Mouse (Mus musculus) embryo, embryonic 9.5 days (tissue): Measurements from ENCODE around the gene Daglb.
"Not testable (repeated sequence)": the region's sequence is repeated elsewhere in the genome, so short reads cannot be mapped to it uniquely, and the experiment has no call there.

Source experiments
- DNase-seq: peaks from one replicate; pipeline ENCODE4 v3.0.0-alpha.2; 2017; ENCODE audit errors: extremely low spot score

Daglb gene

DNA sequence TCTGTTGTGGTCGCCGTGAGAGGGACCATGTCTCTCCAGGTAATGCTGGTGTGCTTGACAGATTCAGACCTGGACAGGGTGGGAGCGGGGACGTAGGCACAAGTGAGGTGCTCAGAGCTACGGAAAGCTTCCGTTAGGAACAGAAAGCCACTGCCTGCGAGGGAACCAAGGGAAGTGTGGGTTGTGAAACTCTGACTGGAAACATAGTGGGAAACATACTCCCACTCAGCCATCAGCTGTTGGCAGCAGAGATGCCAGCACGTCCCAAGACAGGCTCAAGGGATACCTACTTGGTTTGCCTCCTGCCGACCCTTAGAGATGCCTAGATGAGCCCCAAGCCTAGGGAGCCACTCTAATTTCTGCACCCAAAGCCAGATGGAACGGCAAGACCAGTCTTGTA, 22.8 kb downstream of the Daglb start:
- no peak for DNase-seq

DNA sequence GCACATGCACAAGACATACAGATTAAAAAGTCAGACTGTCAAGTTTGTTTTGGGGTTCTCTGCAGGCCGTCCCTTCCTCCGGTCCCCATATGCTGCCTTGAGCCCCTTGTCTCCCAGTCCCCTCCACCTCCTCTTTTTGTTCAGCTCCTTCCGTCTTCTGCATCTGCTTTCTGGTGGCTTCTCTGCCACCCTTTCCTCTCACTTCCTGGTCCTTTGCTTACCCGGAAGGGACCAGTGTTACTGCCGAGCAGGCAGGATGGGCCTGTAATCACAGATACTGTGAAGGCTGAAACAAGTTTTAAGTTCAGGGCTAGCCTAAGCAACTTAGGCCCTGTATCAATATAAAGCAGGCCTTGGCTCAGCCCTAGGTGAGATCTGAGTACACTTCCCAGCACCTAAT, 23.6 kb downstream of the Daglb start:
- DNase-seq = no peak

DNA sequence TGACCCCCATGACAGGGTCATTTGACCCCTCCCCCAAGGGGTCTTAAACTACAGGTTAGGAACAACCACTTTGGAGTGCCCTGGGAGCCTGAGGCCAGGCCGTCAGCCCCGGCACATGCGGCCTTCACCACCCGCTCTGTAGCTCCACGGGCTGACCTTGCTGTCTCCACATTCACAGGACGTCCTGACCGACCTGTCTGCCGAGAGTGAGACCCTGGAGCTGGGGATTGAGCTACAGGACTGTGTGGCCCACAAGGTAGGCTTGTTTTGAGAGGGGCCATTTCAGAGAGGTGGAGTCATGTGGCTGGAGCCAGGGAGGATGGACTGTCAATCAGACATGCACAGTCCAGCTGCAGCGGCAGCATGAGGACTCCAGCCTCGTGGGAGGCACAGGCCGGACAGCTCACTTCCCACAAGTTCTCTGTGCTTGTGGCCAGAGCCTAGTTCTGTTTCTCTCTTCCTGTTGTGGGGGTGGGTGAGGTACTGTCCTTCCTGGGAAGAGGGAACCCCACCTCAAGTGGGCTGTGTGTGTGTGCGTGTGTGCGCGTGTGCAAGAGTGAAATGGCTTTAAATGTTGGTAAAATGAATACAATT, 25.5 kb downstream of the Daglb start:
- no peak for DNase-seq

DNA sequence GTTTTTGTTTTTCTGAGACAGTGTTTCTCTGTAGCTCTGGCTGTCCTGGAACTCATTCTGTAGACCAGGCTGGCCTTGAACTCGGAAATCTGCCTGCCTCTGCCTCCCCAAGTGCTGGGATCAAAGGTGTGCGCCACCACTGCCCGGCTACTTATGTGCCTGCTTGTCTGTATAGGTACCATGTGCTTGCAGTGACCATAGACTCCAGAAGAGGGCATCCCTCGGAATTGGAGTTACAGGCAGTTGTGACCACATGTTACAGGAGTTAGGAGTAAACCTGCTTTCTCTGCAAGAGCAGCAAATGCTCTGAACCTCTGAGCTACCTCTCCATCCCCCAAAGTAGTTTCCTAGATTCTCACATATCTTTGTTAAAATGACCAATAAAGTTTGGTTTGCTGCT, 27.4 kb downstream of the Daglb start:
- DNase-seq = no peak

DNA sequence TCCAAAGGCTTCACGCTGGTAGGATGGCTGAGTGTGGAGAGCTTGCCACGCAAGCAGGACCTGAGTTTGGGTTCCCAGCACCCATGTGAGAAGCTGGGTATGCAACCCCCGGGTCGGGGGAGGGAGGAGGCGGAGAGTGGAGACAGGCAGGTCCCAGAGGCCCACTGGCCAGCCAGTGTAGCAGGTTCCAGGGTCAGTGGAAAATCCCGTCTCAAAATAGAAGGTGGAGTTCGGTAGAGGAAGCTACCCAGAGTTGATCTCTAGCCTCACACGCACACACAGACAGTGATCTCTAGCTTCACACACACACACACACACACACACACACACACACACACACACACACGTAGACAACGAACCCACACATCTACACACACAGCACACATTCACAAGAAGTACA, 28.8 kb downstream of the Daglb start:
- DNase-seq = no peak

DNA sequence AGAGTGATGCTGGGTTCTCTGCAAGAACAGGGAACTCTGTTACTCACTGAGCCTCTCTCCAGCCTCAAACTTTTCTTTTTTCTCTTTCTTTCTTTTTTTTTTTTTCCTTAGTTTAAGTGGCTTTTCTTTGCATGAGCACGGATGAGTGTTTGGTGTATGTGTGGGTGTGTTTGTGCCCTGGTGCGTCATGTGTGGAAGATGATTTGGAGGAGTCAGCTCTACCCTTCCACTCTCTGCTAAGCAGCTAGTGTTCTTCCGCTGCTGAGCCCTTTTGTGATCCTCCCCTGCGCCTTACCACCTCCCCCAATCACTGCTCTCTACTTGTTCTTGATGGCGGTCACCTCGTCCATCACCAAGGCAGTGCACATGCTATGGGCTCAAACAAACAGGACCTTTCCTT, 31.3 kb downstream of the Daglb start:
- no peak for DNase-seq

DNA sequence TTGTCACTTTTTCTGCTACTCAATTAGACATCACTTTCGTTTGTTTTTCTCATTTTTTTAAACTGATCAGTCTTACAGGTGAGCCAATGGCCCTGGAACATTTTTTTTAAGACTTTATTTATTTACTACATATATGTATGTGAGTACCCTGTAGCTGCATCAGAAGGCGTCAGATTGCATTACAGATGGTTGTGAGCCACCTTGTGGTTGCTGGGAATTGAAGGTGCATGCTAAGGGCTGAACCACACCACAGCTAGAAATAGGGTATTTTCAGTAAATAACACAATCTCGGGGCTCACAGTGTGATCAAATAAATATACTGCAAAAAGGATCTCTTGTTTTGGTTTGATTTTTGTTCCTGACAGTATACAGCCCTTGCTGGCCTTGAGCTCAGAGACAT, 33.1 kb downstream of the Daglb start:
- no peak for DNase-seq

DNA sequence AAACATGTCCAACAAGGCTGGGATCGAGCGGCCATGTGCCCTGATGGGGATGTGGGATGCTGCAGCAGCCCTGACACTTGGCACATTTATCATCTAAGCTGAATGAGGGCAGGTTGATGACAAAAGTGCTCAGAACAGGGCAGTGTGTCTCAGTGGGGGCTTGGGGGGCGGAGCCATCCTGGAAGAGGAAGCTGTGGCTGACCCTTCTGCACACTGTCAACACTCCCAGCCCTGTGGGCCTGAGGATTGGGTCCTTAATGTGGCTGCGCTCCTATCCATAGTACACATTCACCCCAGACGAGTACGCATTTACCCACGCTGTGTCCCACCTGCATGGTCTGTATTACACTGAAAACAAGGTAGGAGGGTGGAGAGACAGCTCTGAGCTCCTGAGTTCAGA, 34.8 kb downstream of the Daglb start:
- no peak for DNase-seq

DNA sequence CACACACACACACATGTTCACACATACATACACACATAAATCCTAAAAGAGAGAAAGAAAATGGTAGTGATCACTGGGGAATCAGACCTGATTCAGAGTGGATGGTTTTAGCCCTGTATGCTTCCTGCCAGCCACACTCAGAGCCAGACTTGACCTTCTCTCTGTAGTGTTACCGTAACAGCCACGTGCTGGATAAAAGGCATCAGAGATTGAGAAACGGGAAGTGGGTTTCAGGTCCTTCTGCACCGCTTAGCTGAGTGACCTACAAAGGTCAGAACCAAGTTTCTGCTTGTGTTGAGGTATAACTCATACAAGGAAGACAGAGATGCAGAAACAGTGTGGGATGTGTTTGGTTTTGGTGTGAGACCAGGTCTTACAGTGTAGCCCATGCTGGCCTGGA, 35.3 kb downstream of the Daglb start:
- no peak for DNase-seq

DNA sequence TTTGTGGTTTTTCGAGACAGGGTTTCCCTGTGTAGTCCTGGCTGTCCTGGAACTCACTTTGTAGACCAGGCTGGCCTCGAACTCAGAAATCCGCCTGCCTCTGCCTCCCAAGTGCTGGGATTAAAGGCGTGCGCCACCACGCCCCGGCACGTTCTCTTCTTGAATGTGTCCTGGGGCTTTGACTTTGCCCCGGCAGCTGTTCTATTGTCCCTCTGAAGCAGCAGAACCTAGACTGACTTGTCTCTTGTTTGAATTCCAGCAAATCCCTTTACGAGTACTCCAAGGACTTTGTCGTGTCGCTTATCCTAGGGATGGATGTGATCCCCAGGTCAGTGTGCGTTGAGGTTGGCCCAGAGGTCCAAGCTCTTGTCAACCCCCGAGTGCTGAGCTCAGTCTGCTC, 36.3 kb downstream of the Daglb start:
- not testable (repeated sequence) for DNase-seq

DNA sequence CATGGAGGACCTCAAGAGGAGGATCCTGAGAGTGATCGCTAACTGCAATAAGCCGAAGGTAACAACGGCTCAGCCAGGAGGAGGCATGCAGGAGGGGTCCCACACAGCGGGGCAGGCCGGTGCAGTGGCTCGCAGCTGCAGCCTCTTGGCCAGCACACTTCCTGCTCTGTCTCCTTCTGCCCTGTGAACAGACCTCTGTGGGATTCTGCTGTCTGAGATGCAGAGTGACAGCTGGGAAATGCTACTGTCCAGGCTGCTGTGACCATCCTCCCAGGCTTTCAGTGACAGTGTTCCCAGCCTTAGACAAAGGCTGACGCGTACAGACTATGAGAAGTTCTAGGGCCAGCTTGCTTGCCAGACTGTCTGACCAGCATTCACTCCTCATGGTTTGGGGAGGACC, 36.8 kb downstream of the Daglb start:
- no peak for DNase-seq

DNA sequence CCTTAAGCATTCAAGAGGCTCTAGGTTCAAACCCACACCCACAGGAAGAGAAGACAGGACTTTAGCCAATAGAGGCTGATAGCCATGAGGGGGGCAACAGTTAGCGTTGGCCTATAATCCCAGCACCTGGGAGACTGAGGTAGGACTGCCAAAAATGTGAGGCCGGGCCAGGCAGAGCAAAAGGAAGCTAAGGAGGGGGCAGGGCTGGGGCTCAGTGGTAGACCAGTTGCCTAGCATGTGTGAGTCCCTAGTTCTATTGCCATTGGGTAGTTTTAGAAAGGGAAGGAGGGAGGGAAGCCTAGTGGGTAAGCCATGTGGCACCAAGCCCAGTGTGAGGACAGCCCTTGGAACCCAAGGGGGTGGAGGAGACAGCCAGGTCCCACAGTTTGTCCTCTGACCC, 37.3 kb downstream of the Daglb start:
- DNase-seq = no peak

DNA sequence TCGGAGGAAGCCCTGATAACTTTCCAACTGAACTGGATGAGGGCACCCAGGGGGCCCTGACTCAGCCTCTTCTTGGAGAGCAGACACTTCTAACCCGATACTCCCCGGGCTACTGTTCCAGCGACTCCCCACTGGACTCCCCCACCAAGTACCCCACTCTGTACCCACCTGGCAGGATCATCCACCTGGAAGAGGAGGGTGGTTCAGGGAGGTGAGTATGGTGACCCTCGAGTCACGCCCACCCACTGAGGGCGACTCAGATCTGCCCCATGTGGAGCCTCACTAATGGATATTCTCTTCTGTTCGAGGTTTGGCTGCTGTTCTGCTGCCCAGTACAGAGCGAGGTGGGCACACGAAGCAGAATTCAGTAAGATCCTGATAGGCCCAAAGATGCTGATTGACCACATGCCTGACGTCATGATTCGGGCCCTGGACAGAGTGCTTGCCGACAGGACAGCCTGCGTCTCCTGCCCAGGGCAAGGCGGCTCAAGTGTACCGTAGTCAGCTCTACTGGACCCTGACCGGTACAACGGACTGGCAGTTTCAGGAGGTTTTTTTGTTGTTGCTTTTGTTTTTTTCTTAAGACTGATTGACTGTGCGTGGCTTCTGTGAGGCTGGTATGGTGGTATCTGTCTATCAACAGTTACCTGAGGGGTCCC, 38.6 kb downstream of the Daglb start:
- no peak for DNase-seq

DNA sequence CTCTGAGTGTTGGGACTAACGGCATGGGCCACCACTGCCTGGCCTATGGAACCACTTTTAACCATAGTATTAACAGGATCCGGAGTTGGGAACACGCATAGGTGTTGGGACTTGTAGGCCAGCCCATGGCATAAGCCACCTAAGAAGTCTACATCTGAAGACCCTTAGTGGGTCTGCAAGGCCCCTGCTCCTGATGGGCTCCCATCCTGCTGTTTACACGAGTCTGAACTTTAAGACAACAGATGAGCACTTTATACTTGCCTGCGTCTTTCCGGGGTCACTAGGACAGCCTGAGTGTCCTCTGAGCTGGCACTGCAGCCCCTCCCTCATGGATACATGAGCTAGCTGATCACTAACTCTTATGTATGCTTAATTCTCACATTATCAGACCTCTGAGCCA, 39.4 kb downstream of the Daglb start:
- no peak for DNase-seq

DNA sequence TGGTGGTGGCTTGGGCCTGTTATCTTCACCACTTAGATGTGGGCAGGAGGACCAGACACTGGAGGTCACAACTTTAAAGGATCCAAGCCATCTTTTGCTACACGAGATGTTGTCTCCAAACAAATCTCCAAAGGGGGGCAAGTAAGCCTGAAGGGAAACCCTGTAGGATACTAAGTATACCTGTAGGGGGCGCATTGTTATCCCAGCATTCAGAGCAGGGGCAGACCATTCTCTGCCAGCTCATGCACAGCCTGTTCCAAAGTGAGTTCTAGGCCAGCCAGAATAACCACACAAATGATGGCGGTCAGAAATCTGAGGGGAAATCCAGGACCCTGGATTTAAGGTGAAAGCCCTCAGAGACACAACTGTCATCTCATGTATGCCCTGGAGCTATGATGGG, 40.1 kb downstream of the Daglb start:
- DNase-seq = peak; percentile 29

DNA sequence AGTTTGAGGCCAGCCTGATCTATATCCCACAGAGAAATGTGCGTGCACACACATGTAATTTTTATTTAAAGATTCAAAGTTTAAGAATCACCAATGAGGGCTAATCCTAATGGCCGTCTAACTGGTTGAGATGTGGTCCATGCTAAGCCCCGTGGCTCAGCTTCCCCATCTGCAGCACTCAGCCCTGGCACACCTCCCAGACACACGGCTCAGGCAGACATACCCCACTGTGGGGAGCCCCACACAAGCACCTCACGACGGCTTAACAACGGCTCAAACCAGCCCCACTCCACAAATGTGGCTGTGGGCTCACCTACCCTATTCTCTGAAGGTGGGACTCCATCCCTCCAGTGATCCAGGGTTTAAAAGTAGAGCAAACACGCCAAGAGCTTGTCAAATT, 40.7 kb downstream of the Daglb start:
- DNase-seq = no peak

DNA sequence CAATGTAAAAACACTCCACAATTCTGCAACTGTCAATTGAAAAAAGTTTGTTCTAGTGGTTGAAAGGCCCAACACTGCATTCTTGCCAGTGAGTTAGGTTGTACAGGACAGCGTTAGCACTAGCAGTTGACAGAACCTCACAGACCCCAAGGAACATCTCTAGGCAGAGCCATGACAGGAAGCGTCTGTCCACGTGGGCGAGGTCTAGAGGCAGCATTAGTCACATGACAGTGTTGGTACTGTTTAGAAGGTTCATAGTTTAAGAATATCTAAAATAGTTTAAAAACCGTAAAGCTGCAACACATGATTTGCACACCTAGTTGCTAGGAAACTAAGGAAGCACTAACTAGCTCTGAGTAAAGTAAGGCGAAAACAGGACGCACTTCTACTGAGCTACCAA, 41.2 kb downstream of the Daglb start:
- DNase-seq = no peak

DNA sequence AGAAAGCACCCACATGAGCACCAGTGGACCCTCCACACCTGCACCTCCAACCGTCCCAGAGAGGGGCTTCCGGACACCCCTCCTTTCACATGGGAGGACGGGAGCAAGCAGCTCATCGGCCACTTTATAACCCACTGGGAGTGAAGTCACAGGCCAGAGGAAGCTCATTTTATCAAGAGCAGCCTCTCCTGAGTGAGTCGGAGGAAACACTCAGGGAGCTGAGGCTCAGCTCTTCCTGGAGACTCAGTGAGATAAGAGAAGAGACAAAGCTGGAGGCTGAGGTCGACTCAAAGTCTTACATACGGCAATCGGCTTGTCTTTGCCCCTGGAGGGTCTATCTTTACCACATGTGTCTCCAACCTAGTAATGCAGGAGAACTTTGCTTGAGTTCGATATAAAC, 44.9 kb downstream of the Daglb start:
- no peak for DNase-seq

DNA sequence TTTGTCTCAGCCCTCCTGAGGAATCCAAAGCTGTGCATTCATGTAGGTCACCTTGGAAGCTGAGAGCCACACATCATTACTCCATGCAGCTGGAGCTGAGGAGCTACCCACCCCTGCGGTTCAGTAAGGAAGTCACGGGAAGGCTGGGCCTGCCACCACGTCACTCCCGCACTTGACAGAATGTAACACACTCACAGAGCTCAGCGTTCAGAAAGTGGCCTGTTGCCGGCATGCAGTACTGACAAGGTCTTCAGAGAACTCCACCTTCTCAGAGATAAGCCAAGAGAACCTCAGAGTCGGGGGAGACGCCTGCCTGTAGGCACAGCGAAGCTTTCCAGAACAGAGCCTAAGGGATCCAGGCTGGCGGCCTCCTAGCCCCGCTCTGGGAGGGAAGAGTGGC, 45.4 kb downstream of the Daglb start:
- no peak for DNase-seq

DNA sequence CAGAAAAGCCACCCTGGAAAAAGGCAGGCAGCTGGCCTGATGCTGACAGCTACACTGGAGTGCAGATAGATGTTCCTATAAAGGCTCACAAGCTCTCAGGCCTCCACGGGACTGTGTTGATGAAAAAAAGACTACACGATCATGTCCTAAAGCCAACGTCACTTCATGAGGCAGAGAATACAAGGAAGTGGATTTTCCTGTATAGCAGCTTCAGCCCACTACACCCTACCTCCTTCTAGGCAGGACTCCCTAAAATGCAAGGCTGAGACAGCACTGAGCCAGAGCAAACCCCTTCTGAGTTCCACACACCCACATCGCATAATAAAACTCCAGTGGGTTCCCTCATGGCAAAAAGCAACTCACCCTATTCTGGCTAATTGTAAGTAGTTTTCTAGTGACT, 47.2 kb downstream of the Daglb start:
- no peak for DNase-seq

DNA sequence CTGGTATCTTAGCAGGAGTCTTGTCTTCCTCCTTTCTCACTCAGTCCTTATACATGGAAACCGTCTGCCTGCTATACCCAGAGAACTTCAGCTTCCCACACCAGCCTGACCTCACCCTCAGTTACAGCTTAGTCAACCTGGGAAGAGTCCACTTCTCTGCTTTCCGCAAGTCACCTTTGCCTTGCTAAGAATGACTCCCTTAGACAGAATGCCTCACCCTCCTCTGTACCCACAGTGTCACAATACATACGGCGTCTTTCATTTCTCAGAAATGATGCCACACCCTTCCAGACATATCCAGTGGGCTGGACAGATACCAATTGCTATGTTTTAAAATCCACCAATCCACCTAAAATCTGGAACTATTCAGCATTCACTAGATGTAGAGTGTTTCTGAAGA, 47.9 kb downstream of the Daglb start:
- no peak for DNase-seq

DNA sequence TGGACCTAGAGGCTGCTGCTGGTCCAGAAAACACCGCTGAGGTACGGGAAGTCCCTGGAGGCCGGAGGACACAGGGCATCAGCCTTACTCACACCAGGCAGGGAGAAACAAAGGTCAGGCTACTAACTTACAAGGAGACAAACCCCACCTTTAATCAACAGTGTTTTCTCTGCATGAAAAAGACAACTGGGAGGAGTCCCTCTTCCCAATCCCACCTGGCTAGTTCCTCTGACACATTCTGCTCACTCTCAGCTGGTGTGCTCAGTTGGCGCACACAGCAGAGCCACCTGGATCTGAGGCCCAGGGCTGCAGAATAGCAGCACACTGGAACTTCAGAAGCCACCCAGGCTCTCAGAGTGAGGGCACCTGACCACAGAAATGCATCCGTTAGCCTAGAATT, 50.5 kb downstream of the Daglb start:
- DNase-seq = no peak

DNA sequence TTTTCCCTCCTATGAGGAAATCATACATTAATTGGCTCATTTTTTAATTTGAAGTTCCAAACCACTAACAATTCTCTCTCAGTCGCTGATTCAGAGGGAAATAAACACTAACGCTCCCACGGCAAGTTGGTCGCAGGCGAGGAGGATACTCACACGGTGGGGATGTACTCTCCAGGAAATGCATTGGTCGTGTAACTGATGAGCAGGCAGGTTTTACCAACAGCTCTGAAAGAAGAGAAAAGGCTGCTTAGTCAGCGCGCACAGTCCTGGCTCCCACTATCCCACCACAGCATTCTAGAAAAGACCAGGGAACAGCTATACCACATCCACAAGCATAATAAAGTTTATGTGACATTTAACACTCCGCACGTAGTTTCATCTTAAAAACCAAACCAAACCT, 52.6 kb downstream of the Daglb start:
- DNase-seq = no peak

DNA sequence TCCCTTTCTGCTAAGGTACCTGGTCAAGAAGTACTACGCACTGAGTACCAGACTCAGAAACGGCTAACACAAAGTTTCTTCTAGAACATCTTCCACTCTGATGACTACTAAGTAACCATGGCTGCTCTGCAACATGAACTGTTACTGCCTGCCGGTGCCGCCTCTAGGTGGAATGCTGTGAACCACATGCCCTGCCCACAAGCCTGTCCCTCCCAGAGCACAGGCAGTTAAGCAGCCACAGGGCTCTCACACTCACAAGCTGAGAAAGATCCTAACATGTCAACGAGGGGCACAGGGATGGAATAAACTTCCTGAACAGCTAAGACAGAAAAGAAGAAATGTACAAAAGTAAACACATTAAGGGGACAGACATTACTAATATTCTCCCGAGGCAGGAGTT, 53.1 kb downstream of the Daglb start:
- no peak for DNase-seq
